Mouse (Mus musculus): Measurements from ENCODE around the gene Ror1.

GRCm38 (mm10) chr4:100209106-100209505, 113.5 kb downstream of the Ror1 start:
- TF ChIP-seq CTCF (IDR thresholded peaks at IDR 0.05; ENCODE audit: insufficient read depth, low read length) = no peak
- no peak for TF ChIP-seq POLR2A (IDR thresholded peaks at IDR 0.05; ENCODE audit: borderline replicate concordance, extremely low read depth, low read depth, low read length)

Data from lung, adult 2 months (tissue).